Mouse (Mus musculus) left cerebral cortex, postnatal 10 days (tissue): ENCODE measurements around the gene Otx1. TPM values are rescaled to one million over a fixed set of nuclear protein-coding genes. Genes with fewer than 3 reads are reported as not detected.

ENCODE experiments used
- DNase-seq, 2 experiments: peaks; one replicate each; pipeline ENCODE4 v3.0.0; 2021 to 2022; ENCODE audit warnings: low spot score in 2 of 2, mixed read lengths in 1 of 2; ENCODE audit errors: extremely low spot score in 1 of 2
- intact Hi-C: fragments of 180-260 bp; cut with DNase I; formaldehyde crosslinking; loops from one replicate; pipeline ENCODE4 v1.15.1; 2025
- total RNA-seq, 2 experiments: library from RNA; stranded (reverse); gene quantifications; 2 replicates each; pipeline ENCODE4 v1.2.3; 2021

Otx1 gene
- total RNA-seq, 2 experiments from 2014 or later: 6.4 to 6.6 TPM

GRCm38 (mm10) chr11:22001321-22002061 lies 1.2 kb downstream of the Otx1 start:
- intact Hi-C loops: no loop called here
- peak; percentile 34 to 73 for DNase-seq

DNA sequence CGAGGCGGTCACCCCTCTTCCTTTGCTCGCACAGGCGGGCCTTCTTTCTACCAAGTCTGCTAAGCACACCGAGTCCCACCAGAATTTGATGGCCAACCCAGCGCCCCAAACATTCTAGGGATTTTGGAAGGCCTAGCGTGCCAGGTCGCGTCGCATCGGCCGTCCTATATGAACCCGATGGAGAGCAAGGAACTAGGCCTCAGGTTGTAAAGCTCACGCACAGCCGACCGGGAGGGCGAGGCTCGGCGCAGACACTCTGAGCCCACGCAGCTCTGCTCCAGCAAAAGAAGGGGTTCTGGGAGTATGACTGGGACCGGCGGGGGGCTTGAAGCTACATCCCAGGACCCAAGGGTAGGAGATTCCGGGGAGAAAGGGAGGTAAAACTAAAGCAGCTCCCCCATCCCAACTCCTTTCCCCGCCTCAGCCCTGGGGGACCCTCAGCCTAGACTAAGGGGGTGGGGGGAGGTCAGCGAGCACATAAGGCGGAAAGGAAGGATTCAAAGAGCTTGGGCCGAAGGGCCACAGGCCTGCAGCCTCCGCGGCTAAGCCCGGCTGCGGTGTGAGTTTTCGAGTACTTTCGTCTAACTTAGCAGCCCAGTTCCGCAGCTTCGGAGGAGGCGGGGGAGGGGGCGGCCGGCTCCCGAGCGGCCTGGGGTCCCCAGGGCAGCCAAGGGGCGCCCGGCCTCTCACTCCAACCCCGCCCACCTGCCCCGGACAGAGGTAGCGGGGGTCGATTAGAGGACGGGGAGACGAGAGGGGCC lies 2.2 kb downstream of the Otx1 start:
- DNase-seq: no peak
- intact Hi-C loops: no loop called here

- intact Hi-C loops: loop anchor here (10.0 kb wide), 1 partner anchor 615 kb away; no protein-coding TSS in a partner anchor
- DNase-seq: no peak
Measured at GRCm38 (mm10) chr11:21999396-22000315, 3.0 kb downstream of the Otx1 start.

- intact Hi-C loops: loop anchor here (10.0 kb wide), 1 partner anchor 616 kb away; no protein-coding TSS in a partner anchor
- no peak for DNase-seq
Measured at GRCm38 (mm10) chr11:21998141-21999047, 4.3 kb downstream of the Otx1 start.

DNA sequence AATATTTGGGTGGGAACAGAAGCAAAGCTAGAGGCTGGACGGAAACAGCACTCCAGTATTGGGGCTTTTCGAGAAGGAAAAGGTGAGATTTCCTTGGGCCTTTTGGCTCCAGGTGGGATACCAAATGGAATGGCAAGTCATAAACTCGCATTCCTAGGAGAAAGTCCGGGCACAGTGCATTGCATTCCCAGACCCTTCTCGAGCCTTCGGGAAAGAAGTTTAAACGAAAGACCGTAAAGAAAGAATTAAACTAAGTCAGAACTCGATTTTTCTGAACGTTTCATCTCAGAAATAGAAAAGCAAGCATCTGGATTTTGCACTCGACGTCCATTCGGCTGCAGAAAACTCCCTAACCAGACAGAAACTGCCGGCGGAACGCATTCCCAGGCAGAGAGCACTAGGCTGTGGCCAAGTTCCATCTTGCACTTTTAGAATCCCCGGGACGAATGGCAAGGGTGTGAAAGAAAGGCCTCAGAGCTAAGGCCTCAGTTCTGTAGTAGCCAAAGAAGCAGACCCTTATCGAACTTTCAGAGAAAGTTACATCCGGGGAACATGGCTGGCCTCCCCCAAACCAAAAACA lies 5.0 kb downstream of the Otx1 start:
- intact Hi-C loops: loop anchor here (10.0 kb wide), 1 partner anchor 617 kb away; no protein-coding TSS in a partner anchor
- peak in 1 of 2 experiments; percentile 17 for DNase-seq

DNA sequence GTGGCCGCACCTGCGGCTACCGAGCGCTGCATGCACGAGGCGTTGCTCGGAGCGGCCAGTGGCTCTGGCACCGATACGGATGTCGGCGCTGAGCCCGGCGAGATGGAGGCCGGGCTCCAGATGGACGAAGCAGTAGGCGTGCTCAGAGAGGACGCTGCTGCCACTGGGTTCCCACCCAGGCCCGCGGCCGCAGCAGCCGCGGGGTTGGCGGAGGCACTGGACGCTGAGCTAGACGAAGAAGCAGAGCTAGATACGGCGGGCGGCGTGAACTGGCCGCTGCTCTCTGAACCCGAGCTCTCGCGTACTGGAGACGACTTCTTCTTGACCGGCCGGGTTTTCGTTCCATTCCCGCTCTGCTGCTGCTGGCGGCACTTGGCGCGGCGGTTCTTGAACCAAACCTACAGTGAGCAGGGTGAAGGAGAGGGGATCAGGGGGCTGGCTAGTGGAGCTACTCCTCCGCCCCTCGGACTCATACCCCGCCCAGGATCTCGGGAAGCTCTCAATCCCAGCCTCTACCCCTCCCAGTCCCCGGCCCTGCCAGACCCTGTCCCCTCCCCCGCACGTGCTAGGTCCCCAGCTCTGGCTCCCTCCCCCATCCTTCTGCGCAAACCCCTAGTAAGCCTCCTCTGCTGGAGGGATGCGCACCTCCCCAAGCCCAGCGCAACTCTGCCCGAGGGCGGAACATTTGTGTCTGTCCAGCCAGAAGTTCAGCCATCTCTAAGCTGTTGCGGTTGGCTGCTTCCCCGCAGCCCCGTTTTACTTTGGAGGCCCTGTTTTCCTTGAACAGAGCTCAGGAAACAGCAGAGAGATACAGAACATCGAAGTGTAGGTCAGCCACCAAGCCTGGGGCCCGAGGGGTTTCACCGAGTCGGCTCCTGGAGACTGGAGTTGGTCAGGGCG lies 5.8 kb downstream of the Otx1 start:
- intact Hi-C loops: loop anchor here (10.0 kb wide), 1 partner anchor 618 kb away; no protein-coding TSS in a partner anchor
- DNase-seq: peak; percentile 34 to 73

DNA sequence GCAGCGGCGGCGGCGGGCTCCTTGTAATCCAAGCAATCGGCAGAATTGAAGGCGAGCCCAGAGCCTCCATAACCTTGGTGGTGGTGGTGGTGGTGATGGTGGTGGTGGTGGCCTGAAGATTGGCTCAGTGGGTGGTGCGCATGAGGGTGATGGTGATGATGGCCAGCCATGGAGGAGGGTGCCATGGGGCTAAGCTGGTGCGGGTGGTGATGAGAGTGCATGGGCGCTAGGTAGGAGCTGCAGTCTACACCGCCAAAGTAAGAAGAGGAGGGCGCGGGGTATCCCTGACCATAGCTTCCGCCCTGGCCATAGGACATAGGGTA lies 6.4 kb downstream of the Otx1 start:
- intact Hi-C loops: loop anchor here (10.0 kb wide), 1 partner anchor 619 kb away; no protein-coding TSS in a partner anchor
- DNase-seq: no peak

GRCm38 (mm10) chr11:21995534-21996324 lies 7.0 kb downstream of the Otx1 start:
- no peak for DNase-seq
- intact Hi-C loops: loop anchor here (2.0 to 10.0 kb wide), 2 partner anchors 207 to 619 kb away; no protein-coding TSS in a partner anchor

DNA sequence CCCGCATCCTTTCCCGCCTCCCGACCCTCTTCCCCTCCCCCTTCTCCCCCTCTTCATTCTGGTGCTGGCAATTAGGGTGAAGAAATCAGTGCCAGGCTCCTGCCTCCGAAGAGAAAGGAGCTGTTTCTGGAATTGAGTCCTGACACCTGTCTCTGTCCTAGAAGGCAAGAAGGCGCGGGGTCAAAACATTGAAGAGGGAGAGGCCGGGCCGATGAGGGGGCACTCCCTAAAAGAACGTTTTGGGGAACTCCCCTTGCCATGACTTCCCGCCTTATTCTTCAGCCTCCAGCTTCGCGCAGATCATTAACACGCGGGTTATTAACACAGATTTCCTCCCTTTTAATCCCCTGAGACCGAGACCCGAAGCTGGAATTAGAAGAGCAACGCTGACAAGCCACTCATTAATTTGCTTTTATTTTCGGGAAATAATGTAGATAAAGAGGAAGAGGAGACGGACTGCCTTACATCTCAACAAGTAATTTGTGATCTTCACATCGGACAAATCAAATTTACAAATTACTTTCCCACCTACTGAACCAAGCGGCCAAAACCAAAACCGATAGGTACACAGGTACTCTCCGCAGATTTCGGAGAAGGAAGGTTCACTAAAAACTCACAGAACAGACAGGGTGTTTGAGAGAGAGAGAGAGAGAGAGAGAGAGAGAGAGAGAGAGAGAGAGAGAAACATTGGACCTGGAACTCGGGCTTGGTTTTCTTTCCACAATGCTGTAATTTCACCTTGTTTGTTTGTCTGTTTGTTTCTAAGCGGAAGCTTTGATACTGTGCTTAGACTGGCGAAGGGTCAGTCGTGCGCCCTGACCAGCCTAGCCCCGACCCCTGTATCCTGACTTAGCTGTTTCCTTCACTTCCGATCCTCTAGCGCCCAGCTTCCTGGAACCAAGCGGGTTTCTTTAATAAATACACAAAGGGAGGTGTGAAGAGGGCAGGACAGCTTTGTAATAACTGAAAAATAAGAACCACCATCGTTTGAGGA lies 8.0 kb downstream of the Otx1 start:
- intact Hi-C loops: loop anchor here (2.0 to 10.0 kb wide), 3 partner anchors 208 to 620 kb away; no protein-coding TSS in a partner anchor
- no peak for DNase-seq

DNA sequence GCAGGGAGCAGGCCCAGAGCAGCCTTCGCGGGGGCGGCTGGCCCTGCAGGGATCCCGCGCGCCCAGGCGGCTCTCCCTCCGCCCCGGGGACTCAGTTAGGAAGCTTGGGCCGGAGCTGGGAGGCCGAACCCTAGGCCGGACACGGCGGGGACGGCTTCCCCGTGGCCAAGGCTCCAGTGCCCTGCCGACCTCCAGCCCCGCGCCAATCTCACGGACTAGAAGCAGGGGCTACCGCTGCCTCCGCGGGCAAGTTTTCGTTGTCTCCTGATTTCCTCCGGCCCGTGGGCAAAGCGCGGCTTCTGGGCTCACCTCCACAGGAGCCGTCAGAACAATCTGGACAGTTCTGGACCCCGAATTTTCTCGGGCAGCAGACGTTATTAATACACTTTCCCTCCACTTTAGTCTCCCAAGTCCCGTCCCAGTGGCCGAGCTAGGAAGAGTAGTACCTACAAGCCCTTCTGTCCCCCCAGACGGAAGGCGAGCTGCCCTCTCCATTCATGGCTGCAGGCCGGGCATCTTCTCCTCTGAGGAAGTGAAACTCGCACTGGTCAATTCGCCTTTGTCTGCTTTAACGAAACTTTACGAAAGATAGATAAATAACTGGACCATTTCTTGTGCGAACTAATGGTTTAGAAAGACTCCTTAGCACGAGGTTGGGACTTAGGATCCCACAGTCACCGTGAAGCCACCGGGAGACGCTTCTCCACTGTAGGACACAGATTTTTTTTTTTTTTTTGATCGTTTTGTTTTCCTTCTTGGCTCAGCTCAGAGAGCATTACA lies 8.9 kb downstream of the Otx1 start:
- peak in 1 of 2 experiments; percentile 4 for DNase-seq
- intact Hi-C loops: loop anchor here (2.0 to 10.0 kb wide), 3 partner anchors 209 to 621 kb away; no protein-coding TSS in a partner anchor

DNA sequence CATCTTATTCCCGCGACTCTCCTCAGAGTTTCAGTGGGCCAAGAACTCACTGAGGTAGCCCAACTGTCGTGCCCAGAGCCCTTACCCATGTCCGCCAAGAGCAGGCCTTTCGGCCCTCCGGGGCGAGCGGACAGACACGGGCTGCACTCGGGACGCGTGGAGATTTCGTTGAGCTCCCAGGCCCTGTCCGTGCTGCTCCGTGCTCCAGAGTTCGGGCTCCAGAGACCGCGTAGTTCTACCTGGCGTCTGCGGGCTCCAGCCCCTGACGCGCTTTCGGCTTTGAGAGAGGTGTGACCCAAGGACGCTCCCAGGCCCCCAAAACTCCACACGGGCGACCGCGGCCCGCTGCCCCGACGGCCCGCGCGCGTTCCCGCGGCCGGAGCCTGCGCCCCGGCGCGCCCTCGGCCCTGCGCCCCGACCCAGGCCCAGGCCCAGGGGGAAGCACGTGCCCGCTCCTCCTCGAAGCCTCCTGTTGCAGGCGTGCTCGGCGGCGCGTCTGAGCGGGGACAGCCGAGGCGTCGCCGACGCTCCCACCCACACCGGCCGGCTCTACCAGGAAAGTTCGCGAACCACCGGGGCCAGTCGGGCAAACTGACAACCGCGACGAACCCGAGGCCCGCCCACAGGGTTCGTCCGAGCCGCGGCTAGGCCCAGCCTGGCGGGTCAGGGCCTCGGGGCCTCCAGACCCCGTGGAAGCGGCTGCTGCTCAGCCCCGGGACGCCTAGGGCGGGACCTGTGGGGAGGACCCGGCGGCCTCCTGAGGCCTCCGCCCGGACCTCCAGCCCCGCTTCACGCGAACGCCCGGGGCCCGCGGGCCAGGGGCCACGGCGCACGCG lies 9.7 kb downstream of the Otx1 start:
- intact Hi-C loops: loop anchor here (5.0 to 10.0 kb wide), 2 partner anchors 331 to 622 kb away; no protein-coding TSS in a partner anchor
- DNase-seq: peak in 1 of 2 experiments; percentile 33

GRCm38 (mm10) chr11:21988398-21988946 lies 14.2 kb downstream of the Otx1 start:
- intact Hi-C loops: no loop called here

GRCm38 (mm10) chr11:21985118-21985517 lies 17.6 kb downstream of the Otx1 start:
- DNase-seq: no peak
- intact Hi-C loops: no loop called here

More at GRCm38 (mm10) chr11:21988398-21988946, 14.2 kb downstream of the Otx1 start:
- DNase-seq: no peak
